Mouse (Mus musculus) MEL (cell line): ENCODE results near the gene Abl2. TPM values are rescaled to one million over a fixed set of nuclear protein-coding genes. Genes with fewer than 3 reads are reported as not detected.

ENCODE experiments used
- DNase-seq: peaks from one replicate; pipeline ENCODE4 v3.0.0; 2011; ENCODE audit warnings: low read depth, low spot score
- H3K27ac ChIP-seq: 2 replicates; pipeline ENCODE4 v1.5.1; 2012; ENCODE audit warnings: low read depth, mild to moderate bottlenecking, control low read depth, low read length, moderate library complexity; ENCODE audit not compliant: control insufficient read depth
- H3K27me3 ChIP-seq, 2 experiments: fragments of 150-350 bp in 1 of 2; sonication (generic) in 1 of 2; 2 replicates each; pipeline ENCODE4 v1.6.1; 2012; ENCODE audit warnings: low read length in 2 of 2, mild to moderate bottlenecking in 2 of 2, improper control_type of control experiment in 1 of 2, moderate library complexity in 1 of 2; ENCODE audit not compliant: insufficient read depth in 2 of 2, control insufficient read depth in 1 of 2
- H3K36me3 ChIP-seq, 2 experiments: 2 replicates each; pipeline ENCODE4 v1.6.1; 2012 to 2014; ENCODE audit warnings: low read length in 2 of 2, improper control_type of control experiment in 1 of 2, inconsistent platforms in 1 of 2, mild to moderate bottlenecking in 1 of 2; ENCODE audit not compliant: insufficient read depth in 2 of 2, control insufficient read depth in 1 of 2
- H3K4me1 ChIP-seq, 2 experiments: fragments of 150-350 bp in 1 of 2; sonication (generic) in 1 of 2; 2 replicates each; pipeline ENCODE4 v1.6.1; 2012; ENCODE audit warnings: low read length in 2 of 2, improper control_type of control experiment in 1 of 2, mild to moderate bottlenecking in 1 of 2; ENCODE audit not compliant: insufficient read depth in 2 of 2, control insufficient read depth in 1 of 2
- H3K4me3 ChIP-seq, 2 experiments: fragments of 150-350 bp in 1 of 2; sonication (generic) in 1 of 2; 2 replicates each; pipeline ENCODE4 v1.5.1; 2012; ENCODE audit warnings: low read depth in 2 of 2, low read length in 2 of 2, mild to moderate bottlenecking in 2 of 2, moderate library complexity in 2 of 2, control low read depth in 1 of 2, improper control_type of control experiment in 1 of 2; ENCODE audit not compliant: control insufficient read depth in 1 of 2, insufficient read depth in 1 of 2
- H3K79me2 ChIP-seq: 2 replicates; pipeline ENCODE4 v1.6.1; 2012; ENCODE audit warnings: mild to moderate bottlenecking, low read length, moderate library complexity; ENCODE audit not compliant: control insufficient read depth, poor library complexity, insufficient read depth
- H3K9ac ChIP-seq: 2 replicates; pipeline ENCODE4 v1.6.1; 2012; ENCODE audit warnings: low read depth, mild to moderate bottlenecking, control low read depth, low read length, moderate library complexity; ENCODE audit not compliant: control insufficient read depth, poor library complexity, severe bottlenecking
- H3K9me3 ChIP-seq: fragments of 150-350 bp; sonication (generic); replicated peaks from 2 replicates; pipeline ENCODE4 v1.6.1; 2012; ENCODE audit warnings: mild to moderate bottlenecking, low read length, improper control_type of control experiment, moderate library complexity; ENCODE audit not compliant: insufficient read depth
- BHLHE40 ChIP-seq: IDR thresholded peaks from 2 replicates; pipeline ENCODE4 v1.6.1; 2012; ENCODE audit warnings: low read depth, mild to moderate bottlenecking, inconsistent platforms, low read length, improper control_type of control experiment, borderline replicate concordance
- CHD2 ChIP-seq: IDR thresholded peaks from 2 replicates; pipeline ENCODE4 v1.6.1; 2011; ENCODE audit warnings: low read length, improper control_type of control experiment
- CTCF ChIP-seq, 3 experiments: IDR thresholded peaks in 2 of 3; conservative IDR thresholded peaks in 1 of 3; 2 replicates each; pipeline ENCODE4 v1.5.1; 2011 to 2012; ENCODE audit warnings: low read length in 3 of 3, low read depth in 2 of 3, mild to moderate bottlenecking in 2 of 3, improper control_type of control experiment in 1 of 3, inconsistent platforms in 1 of 3, mixed read lengths in 1 of 3, moderate library complexity in 1 of 3; ENCODE audit not compliant: control insufficient read depth in 1 of 3, insufficient read depth in 1 of 3, poor library complexity in 1 of 3, severe bottlenecking in 1 of 3
- ELF1 ChIP-seq: IDR thresholded peaks from 2 replicates; pipeline ENCODE4 v1.6.1; 2014; ENCODE audit warnings: low read depth, mild to moderate bottlenecking, inconsistent platforms, low read length, improper control_type of control experiment, moderate library complexity
- EP300 ChIP-seq, 2 experiments: IDR thresholded peaks; 2 replicates each; pipeline ENCODE4 v1.6.1; 2011; ENCODE audit warnings: improper control_type of control experiment in 2 of 2, low read length in 2 of 2, low read depth in 1 of 2, mild to moderate bottlenecking in 1 of 2
- ETS1 ChIP-seq: IDR thresholded peaks from 2 replicates; pipeline ENCODE4 v1.6.1; 2012; ENCODE audit warnings: low read depth, mild to moderate bottlenecking, inconsistent platforms, low read length, improper control_type of control experiment, moderate library complexity
- GATA1 ChIP-seq: IDR thresholded peaks from 2 replicates; pipeline ENCODE4 v1.6.1; 2011; ENCODE audit warnings: low read depth, low read length, improper control_type of control experiment
- HCFC1 ChIP-seq: IDR thresholded peaks from 2 replicates; pipeline ENCODE4 v1.6.1; 2012; ENCODE audit warnings: low read depth, mild to moderate bottlenecking, inconsistent platforms, low read length, improper control_type of control experiment, moderate library complexity
- KAT2A ChIP-seq: conservative IDR thresholded peaks from 2 replicates; pipeline ENCODE4 v1.6.1; 2012; ENCODE audit warnings: low read depth, low read length, improper control_type of control experiment, inconsistent platforms
- MAX ChIP-seq: IDR thresholded peaks from 2 replicates; pipeline ENCODE4 v1.6.1; 2011; ENCODE audit warnings: low read length, improper control_type of control experiment
- MXI1 ChIP-seq: IDR thresholded peaks from 2 replicates; pipeline ENCODE4 v1.6.1; 2011; ENCODE audit warnings: mild to moderate bottlenecking, low read depth, low read length, improper control_type of control experiment
- NELFE ChIP-seq: IDR thresholded peaks from 2 replicates; pipeline ENCODE4 v1.6.1; 2011; ENCODE audit warnings: low read depth, low read length, improper control_type of control experiment
- POLR2A ChIP-seq, 2 experiments: IDR thresholded peaks; 2 replicates each; pipeline ENCODE4 v1.6.1; 2011 to 2012; ENCODE audit warnings: low read length in 2 of 2, mild to moderate bottlenecking in 2 of 2, control low read depth in 1 of 2, improper control_type of control experiment in 1 of 2, low read depth in 1 of 2, moderate library complexity in 1 of 2; ENCODE audit not compliant: control insufficient read depth in 1 of 2, insufficient read depth in 1 of 2, poor library complexity in 1 of 2
- RCOR1 ChIP-seq: IDR thresholded peaks from 2 replicates; pipeline ENCODE4 v1.6.1; 2012; ENCODE audit warnings: low read depth, mild to moderate bottlenecking, inconsistent platforms, low read length, improper control_type of control experiment
- SMC3 ChIP-seq: IDR thresholded peaks from 2 replicates; pipeline ENCODE4 v1.6.1; 2011; ENCODE audit warnings: low read depth, low read length, improper control_type of control experiment
- TBP ChIP-seq: IDR thresholded peaks from 2 replicates; pipeline ENCODE4 v1.8.0; 2011; ENCODE audit warnings: low read depth, low read length, improper control_type of control experiment
- USF2 ChIP-seq, 2 experiments: IDR thresholded peaks; 2 replicates each; pipeline ENCODE4 v1.6.1; 2011 to 2012; ENCODE audit warnings: improper control_type of control experiment in 2 of 2, low read length in 2 of 2, borderline replicate concordance in 1 of 2, inconsistent platforms in 1 of 2, low read depth in 1 of 2, mild to moderate bottlenecking in 1 of 2; ENCODE audit not compliant: insufficient read depth in 1 of 2
- ZC3H11A ChIP-seq: IDR thresholded peaks from 2 replicates; pipeline ENCODE4 v1.6.1; 2012; ENCODE audit warnings: low read depth, mild to moderate bottlenecking, inconsistent platforms, low read length, improper control_type of control experiment
- ZKSCAN1 ChIP-seq: IDR thresholded peaks from 2 replicates; pipeline ENCODE4 v1.6.1; 2012; ENCODE audit warnings: low read depth, mild to moderate bottlenecking, inconsistent platforms, low read length, improper control_type of control experiment, moderate library complexity
- ZMIZ1 ChIP-seq: IDR thresholded peaks from 2 replicates; pipeline ENCODE4 v1.6.1; 2012; ENCODE audit warnings: low read depth, mild to moderate bottlenecking, inconsistent platforms, low read length, improper control_type of control experiment, moderate library complexity
- ZNF384 ChIP-seq: IDR thresholded peaks from 2 replicates; pipeline ENCODE4 v1.6.1; 2012; ENCODE audit warnings: low read depth, mild to moderate bottlenecking, inconsistent platforms, low read length, improper control_type of control experiment
- polyA plus RNA-seq, 2 experiments: library from polyadenylated mRNA; stranded (reverse) in 1 of 2; unstranded in 1 of 2; fragments of >175 nt in 1 of 2; fragments of >200 nt in 1 of 2; gene quantifications; 2 replicates each; pipeline versions ENCODE4 v1.2.1 to v1.2.4; 2012; ENCODE audit warnings: low replicate concordance in 2 of 2, low read depth in 1 of 2; ENCODE audit not compliant: insufficient read length in 2 of 2, insufficient read depth in 1 of 2, missing spikeins in 1 of 2
- total RNA-seq: library from RNA; depleted of rRNA; stranded (reverse); fragments of 300-350 nt; gene quantifications from 2 replicates; pipeline ENCODE4 v1.2.3, GENCODE M21; 2012

The Abl2 gene
- total and polyA plus RNA-seq, 3 experiments: 13.8 to 17.5 TPM; not detected in 1

DNA sequence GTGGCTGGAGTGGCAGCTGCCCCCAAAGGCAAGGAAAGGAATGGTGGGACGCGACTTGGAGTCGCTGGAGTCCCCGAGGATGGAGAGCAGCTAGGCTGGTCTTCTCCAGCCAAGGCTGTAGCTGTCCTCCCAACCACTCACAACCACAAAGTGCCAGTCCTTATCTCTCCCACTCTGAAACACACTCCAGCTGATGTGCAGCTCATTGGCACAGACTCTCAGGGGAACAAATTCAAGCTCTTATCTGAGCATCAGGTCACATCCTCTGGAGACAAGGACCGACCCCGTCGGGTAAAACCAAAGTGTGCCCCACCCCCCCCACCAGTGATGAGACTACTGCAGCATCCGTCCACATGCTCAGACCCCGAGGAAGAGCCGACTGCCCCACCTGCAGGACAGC, 83.2 kb downstream of the Abl2 start (continued):
- TF ChIP-seq ELF1 (no peak), KAT2A (no peak), NELFE (no peak), EP300 (IDR thresholded peaks at IDR 0.05; ENCODE audit: low read depth in 1 of 2, low read length in 2 of 2) (peak; percentile 43 to 52; a peak in 2 of 4 replicates), ETS1 (peak; percentile 90), HCFC1 (no peak), POLR2A (IDR thresholded peaks at IDR 0.05; ENCODE audit: control insufficient read depth in 1 of 2, insufficient read depth in 1 of 2, low read depth in 1 of 2, low read length in 2 of 2, poor library complexity in 1 of 2) (no peak), SMC3 (no peak), MXI1 (no peak), ZC3H11A (no peak), ZMIZ1 (no peak), CHD2 (no peak), MAX (no peak), GATA1 (peak; percentile 84), RCOR1 (peak; percentile 50; the same call in 1 of the 2 replicates), TBP (no peak), ZKSCAN1 (no peak), ZNF384 (no peak), CTCF (IDR thresholded peaks at IDR 0.05 in 2 of 3, conservative IDR thresholded peaks at IDR 0.05 in 1 of 3; ENCODE audit: control insufficient read depth in 1 of 3, insufficient read depth in 1 of 3, low read depth in 2 of 3, low read length in 3 of 3, poor library complexity in 1 of 3, severe bottlenecking in 1 of 3) (no peak), USF2 (IDR thresholded peaks at IDR 0.05; ENCODE audit: borderline replicate concordance in 1 of 2, insufficient read depth in 1 of 2, low read depth in 1 of 2, low read length in 2 of 2) (no peak)

DNA sequence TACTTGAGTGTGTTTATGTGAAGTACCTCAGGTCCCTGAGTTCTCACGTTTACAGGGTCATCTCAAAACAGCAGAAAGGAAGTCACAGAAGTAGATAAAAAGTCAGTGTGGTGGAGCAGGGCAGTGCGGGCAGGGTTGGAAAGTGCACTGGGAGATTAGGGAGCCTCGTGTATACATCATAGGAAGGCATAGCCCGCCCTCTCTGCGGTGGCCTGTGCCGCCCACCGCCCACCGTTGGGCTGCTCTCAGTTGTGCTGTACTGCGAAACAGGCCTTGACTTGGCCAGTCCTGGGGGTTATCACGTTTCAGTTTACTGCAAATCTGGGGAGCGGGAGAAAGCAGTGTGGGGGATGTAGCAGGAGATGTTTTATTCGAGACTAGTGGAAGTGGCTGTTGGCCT, 84.2 kb downstream of the Abl2 start:
- Histone ChIP-seq H3K27ac (no peak overlapping the region), H3K9me3 (no peaks in the 10 kb centered on the region), H3K4me3 (no peak overlapping the region), H3K36me3 (peaks cover 1 to 12% of the 10 kb centered on the region in 2 experiments), H3K79me2 (no peaks in the 10 kb centered on the region), H3K4me1 (peaks cover 0 to 12% of the 10 kb centered on the region in 2 experiments; a peak in 3 of 4 replicates), H3K27me3 (no peaks in the 10 kb centered on the region), H3K9ac (no peak overlapping the region)
- peak; percentile 19 for DNase-seq
- TF ChIP-seq BHLHE40 (peak; percentile 30; the same call in 1 of the 2 replicates), MXI1 (no peak), GATA1 (0 out of 2 replicates have a peak, but pooled peaks have one; percentile 33)
